Mouse (Mus musculus) left cerebral cortex, adult 8-10 months (tissue): ENCODE data around the gene Dnajc8. TPM values are rescaled to one million over a fixed set of nuclear protein-coding genes. Genes with fewer than 3 reads are reported as not detected.
"Not testable (repeated sequence)": the region's sequence is repeated elsewhere in the genome, so short reads cannot be mapped to it uniquely, and the experiment has no call there.

Source experiments
- DNase-seq, 2 experiments: peaks; one replicate each; pipeline ENCODE4 v3.0.0; 2022; ENCODE audit warnings: low spot score in 2 of 2
- total RNA-seq, 4 experiments: library from RNA; stranded (reverse); gene quantifications; 2 replicates each; pipeline ENCODE4 v1.2.4; 2022

Gene Dnajc8
- total RNA-seq, 4 experiments from 2014 or later: 97.8 to 114 (median 101) TPM

DNA sequence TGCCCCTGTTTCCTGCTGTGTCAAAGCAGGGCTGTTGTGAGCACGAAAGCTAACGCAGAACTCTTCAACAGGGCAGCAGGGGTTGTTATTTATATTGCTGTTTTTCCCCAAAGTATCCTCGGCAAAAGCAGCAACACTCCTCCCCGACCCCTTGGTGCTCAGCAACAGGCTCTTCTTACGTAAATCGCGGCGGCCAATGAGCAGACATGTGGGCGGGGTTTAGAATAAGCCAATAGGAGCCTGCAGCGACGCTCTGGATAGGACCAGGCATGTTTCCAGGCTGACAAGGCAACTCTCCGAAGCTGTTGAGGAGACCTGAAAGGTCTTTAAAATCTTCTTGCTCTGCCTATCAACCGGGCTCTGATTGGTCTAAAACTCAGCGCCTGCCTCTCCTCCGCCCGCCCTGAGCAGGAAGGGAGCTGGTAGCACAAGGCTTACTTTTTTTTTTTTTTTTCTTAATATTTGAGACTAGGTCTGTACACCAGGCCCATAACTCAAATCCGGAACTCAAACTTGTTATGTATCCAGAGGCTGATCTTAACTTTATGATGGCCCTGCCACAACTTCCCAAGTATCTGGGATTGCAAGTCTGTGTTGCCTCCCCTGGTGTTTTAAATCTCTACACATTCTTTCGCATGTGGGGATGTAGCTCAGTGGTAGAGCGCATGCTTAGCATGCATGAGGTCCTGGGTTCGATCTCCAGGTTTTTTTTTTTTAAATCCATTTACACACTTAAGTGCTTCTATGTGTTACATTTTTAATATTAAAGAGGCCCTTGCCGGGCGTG lies 19.8 kb upstream of the Dnajc8 start:
- DNase-seq: peak; percentile 60 to 94

DNA sequence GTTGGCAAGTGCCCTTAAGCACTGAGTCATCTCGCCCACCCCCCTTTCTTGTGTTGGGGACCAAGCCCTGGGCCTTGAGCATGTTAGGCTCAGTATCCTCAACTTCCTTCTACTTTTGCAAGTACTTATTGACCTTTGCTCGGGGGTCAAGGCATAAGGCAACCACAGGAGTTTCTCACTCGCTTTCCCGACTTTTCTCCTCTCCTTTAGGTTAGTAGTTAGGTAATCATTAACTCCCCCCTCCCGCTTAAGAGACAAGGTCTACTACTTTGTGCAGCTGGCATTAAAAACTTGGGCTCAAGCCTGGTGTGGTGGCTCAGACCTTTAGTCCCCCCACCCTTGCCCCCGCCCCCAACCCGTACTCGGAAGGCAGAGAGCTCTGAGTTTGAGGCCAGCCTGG lies 17.3 kb upstream of the Dnajc8 start:
- no peak for DNase-seq

DNA sequence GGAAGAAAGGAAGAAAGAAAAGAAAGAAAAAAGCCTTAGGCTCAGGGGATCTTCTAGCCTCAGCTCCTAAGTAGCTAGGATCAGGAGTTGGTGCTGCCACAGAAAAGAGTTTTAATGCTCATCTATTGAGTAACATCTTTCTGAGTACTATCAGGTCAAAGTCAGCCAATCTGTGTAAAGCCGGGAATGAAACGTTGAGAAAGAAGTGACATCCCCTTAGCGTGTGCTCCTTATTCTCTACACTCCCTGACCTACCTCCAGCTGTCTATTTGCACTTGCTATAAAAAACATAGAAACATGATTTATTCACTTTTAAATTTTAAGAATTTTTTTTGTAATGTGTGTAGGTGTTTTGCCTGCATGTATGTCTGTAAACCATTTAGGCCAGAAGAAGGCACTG lies 16.2 kb upstream of the Dnajc8 start:
- DNase-seq: no peak

DNA sequence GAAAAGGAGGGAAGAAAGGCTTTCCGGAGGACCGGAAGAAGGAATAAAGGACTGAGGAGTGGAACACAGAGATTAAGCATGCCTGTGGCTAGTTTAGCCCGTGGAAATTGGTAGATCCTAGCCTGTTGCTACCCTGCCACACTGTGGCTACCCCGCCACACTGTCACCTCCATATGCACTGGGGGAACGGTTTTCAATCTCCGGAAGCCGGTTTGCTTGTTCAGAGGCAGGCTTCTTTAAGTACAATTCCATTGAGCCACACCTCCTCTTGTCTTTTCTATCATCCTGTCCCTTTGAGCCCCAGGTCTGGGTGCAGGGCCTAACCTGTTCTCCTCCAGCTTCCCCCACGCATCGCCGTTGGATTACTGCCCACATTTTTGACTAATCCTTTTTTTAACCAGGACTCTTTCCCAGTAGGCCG lies 11.0 kb upstream of the Dnajc8 start:
- DNase-seq: no peak

DNA sequence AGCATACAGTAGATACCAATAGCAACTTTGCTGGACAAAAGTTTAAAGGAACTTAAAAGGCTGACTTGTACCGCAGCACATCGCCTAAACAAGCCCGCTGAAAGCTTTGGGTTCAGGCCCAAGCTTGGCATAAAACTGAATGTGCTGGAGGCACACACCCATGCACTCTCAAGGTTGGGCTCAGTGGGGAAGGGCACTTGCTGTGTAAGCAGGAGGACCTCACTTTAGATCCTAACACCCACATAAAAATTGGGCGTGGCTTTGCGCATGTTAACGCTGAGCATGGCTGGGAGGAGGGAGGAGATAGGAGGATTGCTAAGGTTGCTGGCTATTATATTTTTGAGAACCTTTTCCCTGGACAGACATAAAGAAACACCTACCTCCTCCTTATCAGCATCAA lies 10.5 kb upstream of the Dnajc8 start:
- no peak for DNase-seq

DNA sequence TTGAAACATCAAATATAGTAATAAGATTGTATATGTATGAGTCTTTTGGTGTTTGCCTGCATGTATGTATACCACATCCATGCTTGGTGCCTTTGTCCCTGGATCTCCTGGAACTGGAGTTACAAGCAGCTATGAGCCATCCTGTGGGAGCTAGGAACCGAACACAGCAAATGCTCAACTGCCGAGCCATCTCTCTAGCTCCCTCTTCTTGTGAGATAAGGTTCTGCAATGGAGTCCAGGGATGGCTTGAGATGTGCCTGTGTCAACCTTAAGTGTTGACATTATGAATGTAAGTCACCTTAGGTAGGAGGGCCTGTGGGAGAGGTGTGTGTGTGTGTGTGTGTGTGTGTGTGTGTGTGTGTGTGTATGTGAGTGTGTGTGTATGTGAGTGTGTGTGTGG lies 8.7 kb upstream of the Dnajc8 start:
- DNase-seq: no peak

DNA sequence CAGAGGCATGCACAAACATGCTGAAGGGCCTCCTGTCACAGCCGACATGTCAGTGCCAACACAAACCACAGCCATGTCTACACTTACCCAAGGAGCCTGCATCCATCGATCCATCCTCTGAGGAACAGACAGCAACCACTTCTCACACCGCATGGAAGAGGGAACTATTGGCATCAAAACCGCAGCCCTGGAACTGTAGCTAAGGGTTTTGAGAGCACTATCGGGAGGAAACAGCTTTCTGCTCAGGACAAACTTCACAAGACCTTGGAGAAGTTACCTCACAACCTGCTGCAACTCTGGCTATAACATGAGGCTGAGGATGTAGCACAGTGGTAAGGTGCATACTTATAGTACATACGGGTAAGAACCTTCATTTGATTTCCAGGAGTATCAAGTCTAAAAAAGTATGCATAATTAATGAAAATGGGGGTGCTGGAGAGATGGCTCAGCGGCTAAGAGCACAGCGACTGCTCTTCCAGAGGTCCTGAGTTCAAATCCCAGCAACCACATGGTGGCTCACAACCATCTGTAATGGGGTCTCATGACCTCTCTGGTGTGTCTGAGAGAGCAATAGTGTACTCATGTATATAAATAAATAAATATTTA lies 7.3 kb upstream of the Dnajc8 start:
- no peak for DNase-seq

DNA sequence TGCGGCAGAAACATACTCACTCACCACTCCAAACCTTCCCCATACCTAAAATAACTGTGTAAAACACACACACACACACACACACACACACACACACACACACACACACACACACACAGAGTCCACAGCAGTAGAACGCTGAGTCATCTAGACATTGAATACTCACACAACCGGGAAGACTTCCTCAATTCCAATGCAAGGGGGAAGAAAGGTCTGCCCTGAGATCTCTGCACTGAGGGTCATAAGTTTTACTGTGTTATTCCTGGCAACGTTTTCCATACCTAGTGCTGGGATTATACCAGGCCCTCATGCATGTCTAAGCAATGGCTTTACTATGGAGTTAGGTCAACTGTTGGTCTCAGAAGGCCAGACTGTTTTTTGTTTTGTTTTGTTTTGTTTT lies 6.0 kb upstream of the Dnajc8 start:
- DNase-seq: no peak

DNA sequence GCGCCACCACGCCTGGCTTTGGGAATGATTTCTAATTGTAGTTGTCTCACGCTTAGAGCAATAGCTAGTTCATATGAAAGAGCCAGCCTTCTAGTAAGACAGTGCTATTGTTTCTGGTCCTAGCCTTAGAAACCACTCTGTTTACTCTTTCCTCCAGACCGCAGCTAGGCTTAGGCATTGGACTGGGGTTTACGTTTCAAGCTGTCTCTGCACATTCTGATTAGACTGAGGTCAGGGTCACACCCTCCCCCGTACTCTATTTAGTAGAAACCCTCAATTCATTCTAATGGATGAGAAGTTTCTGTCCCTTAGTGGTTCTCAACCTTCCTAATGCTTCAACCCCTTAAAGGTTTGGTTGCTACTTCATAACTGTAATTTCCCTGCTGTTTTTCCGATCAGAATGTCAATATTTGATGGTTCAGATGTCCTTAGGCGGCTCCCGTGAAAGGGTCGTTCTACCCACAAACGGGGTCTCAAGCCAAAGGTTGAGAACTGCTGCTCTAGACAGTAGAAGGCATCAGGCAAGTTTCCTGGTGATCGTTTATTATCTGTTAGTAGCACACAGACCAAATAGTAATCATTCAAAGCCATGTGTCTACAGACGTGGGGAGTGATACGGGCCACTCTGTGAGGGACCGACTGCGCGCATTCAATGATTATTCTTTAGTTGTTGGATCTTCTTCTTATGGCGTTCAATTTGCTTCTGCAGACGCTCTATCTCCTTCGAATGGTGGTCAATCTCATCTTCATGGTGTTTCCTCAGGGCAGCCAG lies 5.1 kb upstream of the Dnajc8 start:
- DNase-seq: no peak

DNA sequence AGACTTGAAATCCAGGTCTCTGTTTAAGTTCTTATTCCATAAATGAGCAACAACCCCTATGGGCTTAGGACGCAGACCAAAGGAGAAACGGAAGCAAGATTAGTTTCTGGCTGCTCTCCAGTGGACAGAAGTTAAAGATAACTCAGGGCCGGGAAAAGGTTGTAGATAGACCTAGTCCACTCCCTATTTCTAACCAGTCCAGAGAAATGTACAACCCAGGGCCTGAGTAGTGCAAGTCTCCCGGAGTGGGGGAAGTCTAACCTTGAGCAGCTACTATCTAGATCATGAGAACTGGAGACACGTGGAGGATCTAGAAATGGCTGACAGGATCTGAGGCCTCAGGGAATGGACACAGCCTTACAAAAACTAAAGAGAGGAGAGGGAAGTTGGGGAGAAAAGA lies 2.9 kb upstream of the Dnajc8 start:
- no peak for DNase-seq

DNA sequence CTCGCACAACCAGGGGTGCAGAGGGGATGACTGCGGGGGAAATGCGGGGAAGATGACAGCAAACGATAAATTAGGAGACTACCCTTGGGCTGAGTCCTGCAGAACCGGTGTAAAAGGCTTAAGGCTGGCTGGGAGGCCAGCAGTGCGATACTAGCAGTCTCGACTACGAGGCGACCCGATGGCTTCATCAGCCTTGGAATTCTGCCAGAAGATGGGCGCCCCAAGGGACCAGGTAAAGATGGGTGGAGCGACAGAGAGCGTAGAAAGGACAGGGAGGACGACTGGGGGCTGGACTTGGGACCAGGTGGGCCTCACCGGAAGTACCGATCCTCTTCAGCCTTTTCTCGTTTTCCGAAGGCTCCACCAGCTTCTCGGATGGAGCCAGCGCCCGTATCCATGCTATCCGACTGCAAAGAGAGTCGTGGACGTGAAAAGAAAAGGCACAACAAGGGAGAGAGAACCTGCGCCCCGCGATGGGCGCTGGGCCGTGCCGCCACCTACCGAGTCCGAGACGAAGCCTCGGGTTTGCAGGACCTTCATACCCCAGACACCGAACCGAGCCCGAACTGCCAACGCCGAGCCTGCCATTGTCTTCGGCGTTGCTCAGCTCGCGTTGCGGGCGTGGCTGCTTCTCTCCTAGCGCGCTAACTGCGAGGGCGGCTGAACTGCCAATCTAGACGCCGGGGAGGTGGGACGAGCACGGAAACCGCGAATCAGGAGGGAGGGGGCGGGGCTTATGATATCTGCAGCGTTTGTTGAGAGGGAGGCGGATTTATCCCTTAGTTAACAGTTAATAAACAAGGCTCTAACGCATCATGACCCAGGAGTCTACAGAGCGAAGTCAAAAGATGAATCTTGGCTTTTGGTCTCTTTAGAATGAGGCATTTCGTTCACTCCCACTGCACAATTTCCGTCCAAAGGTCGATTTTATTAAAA lies 2.1 kb upstream of the Dnajc8 start, which contains the start of gene Atpif1:
Gene Atpif1 (minus strand): TSS at position 679 of the 936 bp plus-strand sequence.
- DNase-seq: peak; percentile 67 to 80

DNA sequence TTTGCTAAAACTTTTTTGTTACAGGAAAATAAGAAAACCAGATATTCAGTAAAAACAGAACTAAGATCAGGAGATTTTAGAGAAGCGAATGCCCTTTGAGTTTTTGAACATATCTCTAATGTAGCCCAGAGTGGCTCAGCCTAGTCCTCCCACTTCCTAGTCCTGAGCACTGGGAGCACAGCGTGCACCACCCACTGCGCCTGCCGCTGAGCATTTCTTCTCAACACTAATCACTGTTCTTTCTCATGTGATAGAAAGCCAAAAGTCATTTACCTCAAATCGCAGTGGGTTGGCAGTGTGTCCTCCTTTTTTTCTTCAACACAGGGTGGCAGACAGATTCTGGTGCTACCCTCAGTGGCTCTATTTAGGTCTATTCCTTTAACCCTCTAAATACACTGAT lies 4.1 kb downstream of the Dnajc8 start:
- DNase-seq: no peak

DNA sequence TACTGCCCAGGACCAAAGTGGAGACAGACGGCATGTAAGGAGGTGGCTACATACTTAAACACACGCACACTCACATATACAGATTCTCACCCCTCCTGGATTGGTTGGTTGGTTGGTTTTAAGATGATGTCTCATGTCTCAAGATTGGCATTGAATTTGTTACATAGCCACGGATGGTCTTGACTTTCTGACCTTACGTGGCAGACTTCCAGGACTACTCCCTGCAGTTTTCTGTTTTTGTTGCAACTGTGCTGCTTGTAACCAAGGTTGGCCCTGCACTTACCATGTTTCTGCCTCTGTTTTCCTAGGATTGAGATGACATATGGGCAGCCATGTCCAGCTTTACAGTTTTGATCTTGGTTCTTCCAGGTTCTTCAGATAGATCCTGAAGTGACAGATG lies 6.1 kb downstream of the Dnajc8 start:
- DNase-seq: no peak

DNA sequence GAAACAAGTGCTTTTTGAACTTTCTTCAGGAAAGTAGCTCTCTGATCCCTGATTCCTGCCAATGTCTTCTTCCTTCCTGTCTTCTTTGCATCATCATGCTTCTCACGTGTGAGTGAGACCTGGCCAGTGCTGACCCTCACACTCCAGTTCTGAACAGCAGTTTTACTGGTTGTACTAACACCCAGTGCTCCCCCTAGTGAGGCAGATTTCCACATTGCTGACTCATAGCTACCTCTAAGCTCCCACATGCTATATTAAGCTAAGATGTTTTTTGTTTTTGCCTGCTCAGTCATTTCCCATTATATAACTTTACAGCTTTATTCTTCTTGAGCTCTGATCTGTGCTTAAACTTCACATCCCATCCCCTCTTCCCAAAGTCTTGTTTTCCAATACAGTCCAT lies 7.4 kb downstream of the Dnajc8 start:
- DNase-seq: peak in 1 of 2 experiments; percentile 62

DNA sequence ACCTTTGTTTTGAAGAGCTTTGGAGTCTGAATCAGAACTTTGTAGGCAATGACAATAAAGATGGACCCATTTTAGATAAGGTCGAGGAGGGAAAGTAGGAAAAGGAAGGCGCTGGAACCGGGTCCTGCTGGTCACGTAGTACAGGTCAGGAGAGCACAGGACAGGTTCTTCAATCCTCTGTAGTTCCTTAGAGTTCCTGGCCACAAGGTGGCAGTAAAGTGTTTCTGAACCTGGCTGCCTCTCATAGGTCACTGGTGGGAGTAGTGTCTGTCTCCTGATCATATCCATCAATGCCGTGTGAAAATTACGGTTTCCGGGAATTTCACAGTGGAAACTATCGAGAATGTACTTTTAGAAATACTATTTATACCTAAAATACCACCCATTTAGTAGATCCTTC lies 10.5 kb downstream of the Dnajc8 start:
- DNase-seq: no peak

DNA sequence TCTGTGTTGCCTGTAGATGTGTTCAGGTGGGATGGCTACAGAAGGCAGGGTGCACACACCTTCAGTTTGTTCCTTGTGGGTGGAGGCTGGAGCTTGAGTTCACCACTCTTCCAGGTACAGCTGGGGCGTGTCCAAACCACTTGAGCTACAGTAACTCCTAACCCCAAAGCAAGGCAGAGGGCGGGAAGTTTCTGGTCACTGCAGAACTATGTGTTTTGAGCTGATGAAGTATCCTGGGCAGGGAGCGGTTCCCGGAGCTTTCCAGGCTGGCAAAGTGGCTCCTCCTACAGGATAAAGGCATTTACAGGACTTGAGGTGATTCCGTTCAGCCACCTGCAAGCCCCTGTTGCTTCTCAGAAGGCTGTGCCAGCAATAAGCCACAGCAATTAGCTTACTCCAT lies 18.9 kb downstream of the Dnajc8 start:
- no peak for DNase-seq

DNA sequence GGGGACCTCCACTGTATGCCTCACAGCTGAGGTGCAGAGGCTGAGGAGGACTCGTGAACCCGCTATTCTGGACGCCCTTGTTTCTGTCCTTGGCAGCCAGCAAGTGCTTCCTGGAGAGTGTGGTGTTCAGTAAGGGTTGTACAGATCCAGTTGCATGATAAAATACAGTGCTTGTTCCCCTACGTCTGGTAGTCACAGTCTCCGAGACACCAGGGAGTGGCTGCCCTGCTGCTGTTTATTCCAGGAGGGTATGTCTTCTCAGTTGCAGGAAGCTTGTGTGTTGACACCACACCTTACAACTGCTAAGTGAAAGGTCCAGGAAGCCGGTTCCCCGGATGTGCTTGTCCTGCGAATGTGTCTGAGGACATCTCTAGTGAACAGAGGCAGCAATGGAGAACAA lies 19.3 kb downstream of the Dnajc8 start:
- DNase-seq: no peak

DNA sequence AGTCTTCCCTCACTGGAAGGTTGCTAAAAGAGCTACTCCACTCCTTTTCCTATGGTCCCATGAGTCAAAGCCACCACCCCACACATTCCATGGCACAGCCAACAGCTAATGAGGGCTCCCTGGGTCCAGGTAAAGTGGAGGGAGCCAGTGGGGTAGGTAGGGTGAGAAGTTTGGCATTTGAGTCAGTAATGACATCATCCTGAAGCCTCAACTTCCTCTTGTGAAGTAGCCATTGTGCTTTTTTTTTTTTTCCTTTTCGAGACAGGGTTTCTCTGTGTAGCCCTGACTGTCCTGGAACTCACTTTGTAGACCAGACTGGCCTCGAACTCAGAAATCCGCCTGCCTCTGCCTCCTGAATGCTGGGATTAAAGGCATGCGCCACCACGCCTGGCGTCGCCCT lies 20.2 kb downstream of the Dnajc8 start:
- not testable (repeated sequence) for DNase-seq

DNA sequence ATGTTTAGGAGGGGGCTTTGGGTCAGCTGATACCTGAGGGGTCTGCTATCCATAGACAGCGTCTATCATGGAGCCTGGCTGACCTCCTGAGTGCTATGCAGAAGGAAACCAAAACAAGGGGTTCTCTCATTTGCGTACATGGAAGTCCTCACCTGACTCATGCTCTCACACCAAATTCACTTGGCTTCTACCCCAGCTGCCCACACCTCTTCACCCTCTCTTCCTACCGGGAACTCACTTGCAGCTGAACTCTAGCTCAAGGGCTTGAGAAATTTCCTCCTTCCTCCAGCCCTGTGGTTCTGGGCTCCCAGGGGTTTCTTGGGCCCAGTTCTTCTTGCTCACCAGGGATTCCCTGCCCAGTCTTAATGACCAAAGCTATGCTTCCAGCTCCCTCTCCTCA lies 27.9 kb downstream of the Dnajc8 start:
- no peak for DNase-seq

DNA sequence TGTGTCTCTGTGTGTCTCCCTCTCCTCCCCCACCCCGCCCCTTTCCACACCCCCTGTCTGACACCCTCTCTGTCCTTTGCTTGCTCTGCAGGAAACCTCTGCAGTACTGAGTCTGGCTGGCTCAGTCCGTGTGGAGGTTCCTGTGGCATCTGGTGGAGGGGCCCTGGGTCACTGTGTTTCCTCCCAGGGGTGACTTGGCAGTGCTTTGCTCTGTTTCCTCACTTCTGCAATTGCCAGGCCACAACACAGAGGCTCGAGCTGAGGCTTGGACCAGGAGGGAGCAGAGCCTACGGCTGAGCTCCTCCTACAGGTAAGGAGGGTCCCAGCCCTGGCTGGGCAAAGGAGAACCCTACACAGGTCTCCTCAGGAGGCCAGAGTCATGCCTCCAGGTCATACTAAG lies 28.6 kb downstream of the Dnajc8 start, which contains the start of gene Ptafr:
Gene Ptafr (plus strand): TSS at position 103 of the 400 bp plus-strand sequence.
- no peak for DNase-seq

DNA sequence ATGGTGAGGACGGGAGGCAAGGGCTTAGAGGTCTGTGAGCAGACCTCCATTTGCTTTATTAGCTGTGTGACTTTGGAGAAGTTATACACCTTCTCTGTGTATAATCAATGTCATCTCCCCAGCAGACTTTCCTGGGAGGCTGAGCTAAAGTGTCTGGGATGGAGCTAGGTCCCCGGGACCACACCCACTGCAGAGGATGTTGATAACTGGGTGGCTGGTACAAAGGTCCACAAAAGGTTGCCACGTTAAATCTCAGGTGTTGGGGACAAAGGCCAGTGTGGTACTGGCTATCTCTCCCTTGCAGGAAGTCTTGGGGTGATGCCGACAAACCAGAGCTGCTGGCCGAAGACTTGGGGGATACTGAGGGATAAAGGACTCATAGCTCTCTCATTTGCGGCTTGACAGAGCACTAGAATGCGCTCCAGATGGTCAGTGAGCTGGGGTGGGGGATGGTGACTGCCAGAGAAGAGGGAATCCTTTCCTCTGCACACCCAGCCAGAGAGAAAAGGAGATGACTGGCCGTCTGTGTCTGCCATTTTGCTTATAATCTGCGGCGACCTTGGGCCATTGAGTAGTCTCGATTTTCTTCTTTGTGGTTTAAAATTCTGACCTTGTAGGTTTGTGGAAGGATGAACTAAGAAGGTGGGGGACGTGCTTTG lies 29.9 kb downstream of the Dnajc8 start:
- no peak for DNase-seq
